Mouse (Mus musculus) spleen, postnatal 10 days (tissue): ENCODE data around the gene Gm3417.
"Not testable (repeated sequence)": the region's sequence is repeated elsewhere in the genome, so short reads cannot be mapped to it uniquely, and the experiment has no call there.

Source experiments
- DNase-seq, 2 experiments: peaks; one replicate each; pipeline ENCODE4 v3.0.0; 2021 to 2022; ENCODE audit warnings: low spot score in 2 of 2

The Gm3417 gene

GRCm38 (mm10) chr17:14958686-14959327 is 19.8 kb downstream of the Gm3417 start:
- DNase-seq = no peak

- DNase-seq = no peak
Measured at GRCm38 (mm10) chr17:14953452-14953851, 25.1 kb downstream of the Gm3417 start.

GRCm38 (mm10) chr17:14949161-14949827 is 29.3 kb downstream of the Gm3417 start:
- no peak for DNase-seq

GRCm38 (mm10) chr17:14944551-14944950 is 34.0 kb downstream of the Gm3417 start:
- DNase-seq = no peak

GRCm38 (mm10) chr17:14943729-14944059 is 34.9 kb downstream of the Gm3417 start:
- DNase-seq = no peak

- DNase-seq = peak; percentile 93 to 99
Measured at GRCm38 (mm10) chr17:14943009-14943728, 35.4 kb downstream of the Gm3417 start, which contains the start of the genes Wdr27 and 1600012H06Rik. Wdr27 (minus strand) TSS chr17:14943158. 1600012H06Rik (plus strand) TSS chr17:14943184.

- not testable (repeated sequence) for DNase-seq
Measured at GRCm38 (mm10) chr17:14942181-14942580, 36.4 kb downstream of the Gm3417 start.

GRCm38 (mm10) chr17:14935841-14936605 is 42.6 kb downstream of the Gm3417 start:
- no peak for DNase-seq

GRCm38 (mm10) chr17:14935280-14935679 is 43.3 kb downstream of the Gm3417 start:
- DNase-seq = not testable (repeated sequence)

GRCm38 (mm10) chr17:14931469-14931868 is 47.1 kb downstream of the Gm3417 start:
- DNase-seq = no peak

- DNase-seq = no peak
Measured at GRCm38 (mm10) chr17:14930697-14931096, 47.9 kb downstream of the Gm3417 start.

GRCm38 (mm10) chr17:14928631-14929030 is 50.0 kb downstream of the Gm3417 start:
- DNase-seq = no peak

GRCm38 (mm10) chr17:14927644-14928218 is 50.9 kb downstream of the Gm3417 start:
- no peak for DNase-seq

GRCm38 (mm10) chr17:14921582-14921981 is 57.0 kb downstream of the Gm3417 start:
- DNase-seq = no peak

GRCm38 (mm10) chr17:14917866-14918265 is 60.7 kb downstream of the Gm3417 start:
- no peak for DNase-seq

- DNase-seq = no peak
Measured at GRCm38 (mm10) chr17:14914401-14914800, 64.2 kb downstream of the Gm3417 start.
